Mouse (Mus musculus) neural tube, embryonic 14.5 days (tissue): ENCODE data around the gene Pusl1. TPM values are rescaled to one million over a fixed set of nuclear protein-coding genes. Genes with fewer than 3 reads are reported as not detected.

Experiments used
- ATAC-seq: fragments of 200-750 bp; cut with Nextera tagmentation; 2 replicates; pipeline ENCODE4 v1.8.0; 2017; ENCODE audit warnings: low read depth, mild to moderate bottlenecking, moderate TSS enrichment, moderate library complexity
- H3K27ac ChIP-seq: fragments of 300-500 bp; sonication (generic); 2 replicates; pipeline ENCODE4 v1.5.1; 2014; ENCODE audit warnings: low read depth, mild to moderate bottlenecking, control low read depth, low read length, moderate library complexity, mixed read lengths
- H3K27me3 ChIP-seq: fragments of 300-500 bp; sonication (generic); 2 replicates; pipeline ENCODE4 v1.6.1; 2014; ENCODE audit warnings: low read length; ENCODE audit not compliant: control insufficient read depth, insufficient read depth
- H3K36me3 ChIP-seq: fragments of 300-500 bp; sonication (generic); 2 replicates; pipeline ENCODE4 v1.6.1; 2014; ENCODE audit warnings: low read length, mixed read lengths; ENCODE audit not compliant: control insufficient read depth, insufficient read depth
- H3K4me1 ChIP-seq: fragments of 300-500 bp; sonication (generic); 2 replicates; pipeline ENCODE4 v1.6.1; 2014; ENCODE audit warnings: low read length; ENCODE audit not compliant: control insufficient read depth, insufficient read depth
- H3K4me2 ChIP-seq: fragments of 300-500 bp; sonication (generic); 2 replicates; pipeline ENCODE4 v1.6.1; 2014; ENCODE audit warnings: mild to moderate bottlenecking, low read depth, low read length, control low read depth
- H3K4me3 ChIP-seq: fragments of 300-500 bp; sonication (generic); 2 replicates; pipeline ENCODE4 v1.5.1; 2014; ENCODE audit warnings: low read depth, low read length, control low read depth, mixed read lengths
- H3K9ac ChIP-seq: fragments of 300-500 bp; sonication (generic); replicated peaks from 2 replicates; pipeline ENCODE4 v1.6.1; 2014; ENCODE audit warnings: low read depth, mild to moderate bottlenecking, control low read depth, low read length, mixed read lengths
- H3K9me3 ChIP-seq: fragments of 300-500 bp; sonication (generic); 2 replicates; pipeline ENCODE4 v1.6.1; 2016; ENCODE audit warnings: low read length; ENCODE audit not compliant: control insufficient read depth
- whole genome bisulfite sequencing: fragments of 180-500 bp; shearing (Covaris S2); extraction: QIAGEN DNeasy Blood & Tissue Kit; methylation state at CpG from one replicate; pipeline ENCODE4 v1.1.7; 2014; 5-methylcytosine and 5-hydroxymethylcytosine counted together
- polyA plus RNA-seq: library from polyadenylated mRNA; unstranded; fragments of >200 nt; fragmentation: Nextera tagmentation; extraction: Ambion mirVana; gene quantifications from 2 replicates; pipeline ENCODE4 v1.2.1, GENCODE M21; 2014

Gene Pusl1
- polyA plus RNA-seq, 1 experiment from 2014 or later, result 53.4 TPM

- WGBS, result 1% methylated on average over 39 of the region's 56 CpGs
- H3K4me3 ChIP-seq, result peak overlapping the region; percentile 92
- H3K27ac ChIP-seq, result peak overlapping the region; percentile 99
- H3K4me1 ChIP-seq, result peaks cover 34% of the 10 kb centered on the region
- H3K9me3 ChIP-seq, result no peaks in the 10 kb centered on the region
- peak overlapping the region; percentile 96 for H3K9ac ChIP-seq
- H3K27me3 ChIP-seq, result no peaks in the 10 kb centered on the region
- peak; percentile 92 for ATAC-seq
- peaks cover 35% of the 10 kb centered on the region for H3K36me3 ChIP-seq
- H3K4me2 ChIP-seq, result peak overlapping the region; percentile 98
Measured at GRCm38 (mm10) chr4:155892017-155892416, 436 bp upstream of the Pusl1 start.

GRCm38 (mm10) chr4:155891011-155891471 lies 540 bp downstream of the Pusl1 start:
- peak overlapping the region; percentile 92 for H3K4me3 ChIP-seq
- no peaks in the 10 kb centered on the region for H3K27me3 ChIP-seq
- under 1% methylated on average over 34 of the region's 34 CpGs for WGBS
- peaks cover 34% of the 10 kb centered on the region for H3K4me1 ChIP-seq
- ATAC-seq, result no peak
- no peaks in the 10 kb centered on the region for H3K9me3 ChIP-seq
- H3K36me3 ChIP-seq, result peaks cover 35% of the 10 kb centered on the region
- H3K9ac ChIP-seq, result peak overlapping the region; percentile 96
- peak overlapping the region; percentile 34; the same call in 1 of the 2 replicates for H3K27ac ChIP-seq
- peak overlapping the region; percentile 98 for H3K4me2 ChIP-seq

GRCm38 (mm10) chr4:155889316-155889715 lies 2.3 kb downstream of the Pusl1 start:
- Histone ChIP-seq H3K4me3 (no peak overlapping the region), H3K27me3 (no peaks in the 10 kb centered on the region), H3K27ac (no peak overlapping the region), H3K4me1 (peaks cover 21% of the 10 kb centered on the region), H3K4me2 (peak overlapping the region; percentile 20; the same call in 1 of the 2 replicates), H3K9ac (no peak overlapping the region), H3K36me3 (peaks cover 46% of the 10 kb centered on the region), H3K9me3 (no peaks in the 10 kb centered on the region)
- 85% methylated on average over 5 of the region's 5 CpGs for WGBS
- ATAC-seq, result no peak

- H3K4me3 ChIP-seq, result no peak overlapping the region
- no peak overlapping the region for H3K4me2 ChIP-seq
- H3K9ac ChIP-seq, result no peak overlapping the region
- no peaks in the 10 kb centered on the region for H3K9me3 ChIP-seq
- no peak overlapping the region for H3K27ac ChIP-seq
- peaks cover 10% of the 10 kb centered on the region for H3K4me1 ChIP-seq
- H3K27me3 ChIP-seq, result no peaks in the 10 kb centered on the region
- H3K36me3 ChIP-seq, result peaks cover 53% of the 10 kb centered on the region
- no peak for ATAC-seq
- WGBS, result 93% methylated on average over 9 of the region's 9 CpGs
Measured at GRCm38 (mm10) chr4:155888181-155888580, 3.4 kb downstream of the Pusl1 start.

GRCm38 (mm10) chr4:155887674-155888073 lies 3.9 kb downstream of the Pusl1 start:
- no peak for ATAC-seq
- H3K4me1 ChIP-seq, result peaks cover 10% of the 10 kb centered on the region
- H3K27ac ChIP-seq, result no peak overlapping the region
- peaks cover 55% of the 10 kb centered on the region for H3K36me3 ChIP-seq
- H3K27me3 ChIP-seq, result no peaks in the 10 kb centered on the region
- 91% methylated on average over 10 of the region's 10 CpGs for WGBS
- no peaks in the 10 kb centered on the region for H3K9me3 ChIP-seq
- H3K4me2 ChIP-seq, result no peak overlapping the region
- H3K4me3 ChIP-seq, result no peak overlapping the region
- no peak overlapping the region for H3K9ac ChIP-seq

GRCm38 (mm10) chr4:155886330-155886729 lies 5.3 kb downstream of the Pusl1 start:
- H3K4me1 ChIP-seq, result peaks cover 10% of the 10 kb centered on the region
- no peaks in the 10 kb centered on the region for H3K9me3 ChIP-seq
- no peak overlapping the region for H3K27ac ChIP-seq
- H3K4me3 ChIP-seq, result no peak overlapping the region
- no peaks in the 10 kb centered on the region for H3K27me3 ChIP-seq
- WGBS, result over 99% methylated on average over 5 of the region's 5 CpGs
- H3K4me2 ChIP-seq, result no peak overlapping the region
- peaks cover 55% of the 10 kb centered on the region for H3K36me3 ChIP-seq
- no peak for ATAC-seq
- no peak overlapping the region for H3K9ac ChIP-seq

- Histone ChIP-seq H3K36me3 (peaks cover 44% of the 10 kb centered on the region), H3K9me3 (no peaks in the 10 kb centered on the region), H3K9ac (no peak overlapping the region), H3K4me1 (no peaks in the 10 kb centered on the region), H3K27me3 (no peaks in the 10 kb centered on the region), H3K4me3 (no peak overlapping the region), H3K27ac (no peak overlapping the region), H3K4me2 (no peak overlapping the region)
- 84% methylated on average over 3 of the region's 3 CpGs for WGBS
- no peak for ATAC-seq
Measured at GRCm38 (mm10) chr4:155883587-155883986, 8.0 kb downstream of the Pusl1 start.

GRCm38 (mm10) chr4:155871404-155871803 lies 20.2 kb downstream of the Pusl1 start:
- Histone ChIP-seq H3K27me3 (no peaks in the 10 kb centered on the region), H3K36me3 (peaks cover 33% of the 10 kb centered on the region), H3K4me1 (peaks cover 14% of the 10 kb centered on the region; the same call in 1 of the 2 replicates), H3K27ac (no peak overlapping the region), H3K9me3 (no peaks in the 10 kb centered on the region), H3K4me2 (no peak overlapping the region), H3K9ac (no peak overlapping the region), H3K4me3 (no peak overlapping the region)
- no peak for ATAC-seq
- WGBS, result 95% methylated on average over 7 of the region's 7 CpGs

- Histone ChIP-seq H3K27ac (peak within 1 kb of the TSS; percentile 70), H3K27me3 (no peaks in the 10 kb centered on the region), H3K9me3 (no peaks in the 10 kb centered on the region), H3K9ac (peak within 1 kb of the TSS; percentile 72), H3K4me1 (peaks cover 14% of the 10 kb centered on the region; the same call in 1 of the 2 replicates), H3K36me3 (peaks cover 28% of the 10 kb centered on the region), H3K4me2 (peak within 1 kb of the TSS; percentile 89), H3K4me3 (peak within 1 kb of the TSS; percentile 69)
- ATAC-seq, result peak; percentile 96
- whole genome bisulfite sequencing, result under 1% methylated on average over 55 of the region's 63 CpGs
Measured at GRCm38 (mm10) chr4:155869317-155870033, 22.1 kb downstream of the Pusl1 start, which contains the start of the genes Cptp and Ints11. Cptp (minus strand) TSS chr4:155869440. Ints11 (plus strand) TSS chr4:155869546.
